Mouse (Mus musculus): ENCODE results near the gene Fgf8.

The Fgf8 gene

DNA sequence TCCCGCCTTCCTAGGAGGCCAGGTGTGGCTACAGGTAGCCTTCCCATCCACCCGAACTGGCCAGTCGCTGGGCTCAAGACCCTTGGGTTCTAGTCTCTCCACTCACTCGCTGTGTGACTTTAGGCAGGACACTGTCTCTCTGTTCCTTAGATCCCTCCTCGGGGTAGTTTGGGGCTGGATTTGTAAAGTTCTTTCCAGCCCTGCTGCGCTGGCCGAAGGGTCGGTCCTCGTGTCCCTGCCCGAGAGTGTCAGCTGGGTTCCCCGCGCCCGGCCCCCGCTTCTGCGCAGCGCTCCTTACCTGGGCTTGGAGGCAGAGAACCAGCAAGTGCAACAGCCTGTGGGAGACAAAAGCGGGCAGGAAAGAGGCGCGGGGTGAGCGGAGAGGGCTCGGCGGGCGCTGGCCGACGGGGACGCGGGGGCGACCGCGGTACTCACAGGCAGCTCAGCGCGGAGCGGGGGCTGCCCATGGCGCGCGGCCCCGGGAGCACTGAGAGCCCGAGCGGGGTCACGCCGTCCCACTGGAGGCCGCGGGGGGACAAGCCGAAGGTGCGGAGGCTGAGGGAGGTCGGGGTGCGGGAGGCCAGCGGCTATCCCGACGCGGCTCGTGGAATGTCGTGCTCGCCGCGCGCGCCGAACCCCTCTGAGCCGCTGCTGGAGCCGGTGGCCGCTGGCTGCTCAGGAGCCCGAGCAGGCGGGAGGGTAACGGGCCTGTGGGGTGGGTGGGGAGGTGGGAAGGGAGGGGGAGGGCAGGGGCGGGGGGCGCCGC is at the start of gene Fgf8:
Gene Fgf8 (minus strand): TSS at position 698 of the 766 bp plus-strand sequence.
- DNase-seq, result no peak

- DNase-seq, result no peak
Observed at GRCm38 (mm10) chr19:45792404-45792803, 49.7 kb upstream of the Fgf8 start.

- DNase-seq, result no peak
Observed at GRCm38 (mm10) chr19:45789888-45790874, 47.5 kb upstream of the Fgf8 start.

DNA sequence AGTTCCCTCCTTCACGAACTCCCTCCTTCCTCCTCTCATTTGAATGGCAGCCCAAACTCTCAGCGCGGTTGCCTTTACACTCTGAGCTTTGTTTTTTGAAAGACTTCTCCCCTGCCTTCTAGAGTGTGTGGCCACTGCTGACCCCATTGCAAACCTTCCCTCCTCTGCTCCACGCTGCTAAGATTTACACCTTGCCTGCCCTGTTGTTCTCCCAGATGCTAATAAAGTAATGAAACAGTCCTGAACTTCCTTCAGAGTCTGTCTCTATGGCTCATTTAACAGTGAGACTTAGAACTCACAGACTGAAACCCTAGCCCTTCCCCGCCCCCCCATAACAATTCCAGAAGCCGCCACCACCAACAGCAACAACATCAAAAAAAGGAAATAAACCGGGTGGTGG is 46.6 kb upstream of the Fgf8 start:
- DNase-seq, result no peak

DNA sequence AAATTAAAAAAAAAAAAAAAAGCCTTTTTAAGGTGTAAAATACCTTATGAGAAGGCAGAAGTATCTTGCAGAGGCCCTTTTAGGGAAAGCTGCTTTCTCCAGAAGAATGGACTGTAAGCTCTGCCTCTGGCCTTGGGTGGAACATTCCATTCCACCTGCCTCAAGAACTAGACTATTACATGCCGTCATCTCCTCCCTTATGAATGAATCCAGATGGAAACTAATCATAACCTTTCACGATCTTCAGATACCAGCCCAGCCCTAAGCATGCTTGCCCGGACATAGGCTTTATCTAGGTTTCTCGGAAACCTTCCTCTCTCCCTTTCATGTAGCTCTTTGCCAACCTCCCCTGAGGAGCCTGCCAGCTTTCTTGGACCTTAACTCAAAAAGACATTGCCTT is 45.6 kb upstream of the Fgf8 start:
- no peak for DNase-seq

DNA sequence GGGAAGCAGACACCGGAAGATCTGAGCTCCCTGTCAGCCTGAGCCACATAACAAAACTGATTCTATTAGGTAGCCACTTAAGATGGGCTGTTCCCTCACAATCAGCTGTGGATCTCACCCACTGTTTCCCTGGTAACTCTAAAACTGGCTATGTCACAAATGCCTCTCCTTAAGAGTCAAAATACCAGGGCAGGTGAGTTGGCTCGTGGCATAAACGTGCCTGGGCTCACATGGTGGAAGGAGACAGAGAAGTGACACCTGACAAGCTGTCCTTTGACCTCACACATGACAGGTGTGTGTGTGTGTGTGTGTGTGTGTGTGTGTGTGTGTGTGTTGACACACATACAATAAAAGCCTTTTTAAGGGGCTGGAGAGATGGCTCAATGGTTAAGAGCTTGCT is 44.7 kb upstream of the Fgf8 start:
- DNase-seq, result no peak

- DNase-seq, result no peak
Observed at GRCm38 (mm10) chr19:45785470-45785869, 42.8 kb upstream of the Fgf8 start.

GRCm38 (mm10) chr19:45783933-45784576 is 41.3 kb upstream of the Fgf8 start:
- no peak for DNase-seq

DNA sequence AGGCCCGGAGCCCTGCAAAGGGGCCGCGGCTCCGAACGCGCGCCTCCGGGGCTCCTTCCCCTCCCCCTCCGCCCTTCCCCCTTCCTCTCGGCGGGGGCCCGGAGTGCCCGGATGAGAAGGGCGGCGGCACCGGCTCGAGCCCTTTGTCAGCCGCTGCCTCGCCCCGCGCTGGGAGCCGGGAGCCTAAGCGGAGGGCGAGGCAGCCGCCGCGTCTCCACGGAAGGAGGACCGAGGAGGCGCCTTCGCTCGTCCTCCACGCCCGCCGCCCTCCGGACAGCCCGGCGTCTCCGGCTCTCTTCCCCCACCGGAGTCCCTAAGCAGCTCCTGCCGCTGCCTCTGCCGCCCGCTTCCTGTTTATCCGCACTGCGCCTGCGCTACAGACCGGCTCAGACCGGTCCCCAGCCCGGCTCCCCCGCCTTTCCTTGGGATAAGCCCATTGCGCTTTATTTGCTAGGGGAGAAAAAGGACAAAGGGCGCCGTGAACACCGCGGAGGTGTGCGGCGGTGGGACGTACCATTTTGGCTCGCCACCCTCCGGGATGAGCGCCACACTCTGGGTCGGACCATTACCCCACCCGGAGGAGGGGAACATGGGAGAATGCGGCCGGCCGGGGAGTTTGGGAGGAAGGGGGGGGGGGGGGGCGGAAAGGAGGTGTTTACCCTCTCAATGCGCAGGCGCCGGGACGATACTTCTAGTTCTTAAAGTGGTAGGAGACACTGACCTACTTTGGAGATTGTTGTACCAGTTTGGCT is 40.6 kb upstream of the Fgf8 start, which contains the start of gene Mgea5:
Gene Mgea5 (minus strand): TSS at position 657 of the 752 bp plus-strand sequence.
- DNase-seq, result peak; percentile 99

- peak; percentile 39 for DNase-seq
Observed at GRCm38 (mm10) chr19:45782315-45783001, 39.7 kb upstream of the Fgf8 start.

GRCm38 (mm10) chr19:45781676-45782075 is 39.0 kb upstream of the Fgf8 start:
- no peak for DNase-seq

GRCm38 (mm10) chr19:45780350-45780915 is 37.7 kb upstream of the Fgf8 start:
- no peak for DNase-seq

DNA sequence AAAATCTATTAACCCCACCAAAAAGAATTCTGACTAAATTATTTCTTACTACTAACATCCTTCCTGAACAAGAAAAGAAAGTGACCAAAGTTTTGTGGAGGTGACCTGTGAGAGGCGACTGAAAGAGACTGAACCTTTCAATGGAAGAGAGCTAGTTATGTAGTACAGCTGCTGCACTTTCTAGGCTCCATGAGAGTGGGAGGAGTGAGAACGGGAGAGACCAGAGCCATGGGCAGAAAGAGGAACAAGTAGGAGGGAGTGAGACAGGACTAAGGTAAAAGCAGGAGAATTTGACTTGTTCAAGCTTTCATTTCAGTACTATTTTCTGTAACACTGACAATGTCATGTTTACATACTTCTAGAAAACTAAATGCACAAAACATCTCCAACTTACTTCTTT is 32.8 kb upstream of the Fgf8 start:
- DNase-seq, result no peak

- DNase-seq, result no peak
Observed at GRCm38 (mm10) chr19:45771501-45771900, 28.8 kb upstream of the Fgf8 start.

DNA sequence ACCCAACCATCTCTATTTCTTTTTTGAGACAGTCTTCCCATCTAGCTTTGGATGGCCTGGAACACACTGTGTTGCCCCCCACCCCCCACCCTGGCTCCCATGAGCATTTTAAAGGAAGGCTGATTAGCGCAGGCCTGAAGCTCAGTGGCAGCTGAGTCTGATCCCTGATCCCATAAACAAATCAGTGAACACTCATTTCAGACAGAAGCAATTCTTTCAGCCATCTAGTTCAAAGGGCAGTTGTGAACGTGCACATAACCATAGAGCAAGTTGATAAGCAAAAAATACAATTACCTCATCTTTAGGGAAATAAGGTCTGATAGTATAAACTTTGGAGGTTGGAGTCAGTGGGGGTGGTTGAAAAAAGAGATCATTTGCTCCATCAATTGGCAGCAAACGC is 18.1 kb upstream of the Fgf8 start:
- no peak for DNase-seq

GRCm38 (mm10) chr19:45758671-45759070 is 16.0 kb upstream of the Fgf8 start:
- DNase-seq, result no peak

DNA sequence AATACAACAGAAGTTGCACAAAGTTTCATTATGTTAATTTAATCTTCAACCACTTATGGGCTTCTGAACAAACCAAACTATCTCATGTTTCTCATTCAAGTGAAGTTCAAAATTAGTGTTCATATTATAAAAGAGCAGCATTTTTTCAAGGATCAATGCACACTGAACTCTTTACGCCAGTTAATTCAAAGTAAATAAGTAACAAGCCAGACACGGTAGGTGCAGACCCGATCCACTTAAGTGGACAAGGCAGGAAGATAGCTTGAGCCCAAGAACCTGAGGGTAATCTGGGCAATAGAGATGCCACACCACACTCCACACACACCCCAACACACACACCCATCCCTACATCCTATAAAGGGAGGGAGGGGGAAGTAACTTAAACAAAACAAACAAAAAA is 10.8 kb upstream of the Fgf8 start:
- DNase-seq, result no peak

DNA sequence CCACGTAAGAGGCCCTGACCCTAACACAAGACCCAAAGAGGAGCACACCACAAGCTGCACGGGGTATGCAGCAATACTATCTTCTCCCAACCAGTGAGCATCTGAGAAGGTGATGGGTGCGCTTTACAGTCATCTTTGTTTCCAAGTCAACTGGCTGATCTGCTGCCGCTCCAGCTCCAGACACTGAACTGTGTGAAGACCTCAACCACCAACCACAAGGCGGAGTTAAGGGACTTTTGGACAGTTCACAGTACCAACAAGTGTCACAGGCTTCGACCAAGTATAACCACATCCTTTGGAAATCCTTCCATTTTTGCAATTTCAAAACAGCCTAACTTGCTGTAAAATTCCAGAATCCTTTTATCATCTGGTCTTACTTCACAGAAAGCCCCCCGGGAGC is 9.2 kb upstream of the Fgf8 start:
- no peak for DNase-seq

GRCm38 (mm10) chr19:45749243-45750043 is 6.7 kb upstream of the Fgf8 start, which contains the start of gene Npm3:
Gene Npm3 (minus strand): TSS chr19:45749591.
- DNase-seq, result peak; percentile 80

DNA sequence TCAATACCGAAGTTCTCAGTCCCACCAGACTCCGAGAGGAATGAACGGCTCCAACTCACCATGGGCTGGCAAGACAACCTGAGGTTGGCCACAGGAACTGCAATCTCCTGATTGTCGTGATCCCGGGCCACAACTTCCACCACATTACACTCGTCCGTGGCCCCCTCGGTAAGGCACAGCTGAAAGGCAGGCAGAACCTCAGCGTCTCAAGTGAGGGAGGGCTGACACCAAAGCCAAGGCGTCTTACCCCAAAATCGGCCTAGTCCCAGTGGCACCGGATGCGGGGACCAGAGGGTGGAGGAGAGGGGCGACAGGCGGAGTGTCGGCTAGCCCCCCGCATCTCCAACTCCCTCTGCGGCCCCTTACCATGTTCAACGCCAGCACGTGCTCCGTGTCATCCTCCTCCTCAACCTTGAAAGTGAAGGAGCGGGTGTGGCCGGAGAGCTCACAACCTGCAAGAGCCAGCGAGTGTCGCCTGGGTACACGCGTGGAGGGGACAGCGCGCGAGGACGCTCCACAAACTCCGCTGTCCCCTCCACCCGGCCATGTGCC is 6.1 kb upstream of the Fgf8 start:
- no peak for DNase-seq
